Mouse (Mus musculus): ENCODE measurements around the gene Lonp1.

DNA sequence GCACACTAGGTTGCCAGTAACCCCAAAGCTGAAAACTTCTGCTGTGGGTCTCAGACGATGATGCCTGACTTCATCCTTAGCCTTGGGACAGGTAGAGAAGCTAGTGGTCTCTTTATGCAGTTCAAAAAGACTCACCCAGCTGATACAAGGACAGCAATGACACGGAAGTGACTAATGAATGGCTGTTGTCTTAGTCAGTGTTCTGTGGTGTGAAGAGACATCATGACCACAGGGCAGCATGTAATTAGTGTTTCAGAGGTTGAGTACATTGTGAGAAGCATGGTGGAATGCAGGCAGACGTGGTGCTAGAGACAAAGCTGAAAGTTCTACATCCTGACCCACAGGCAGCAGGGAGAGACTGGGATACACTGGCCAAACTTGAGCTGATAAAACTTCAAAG, 40.9 kb upstream of the Lonp1 start:
- no peak for TF ChIP-seq CTCF (IDR thresholded peaks at IDR 0.05; ENCODE audit: control insufficient read depth, insufficient read depth, low read length)
- no peak for TF ChIP-seq POLR2A (IDR thresholded peaks at IDR 0.05; ENCODE audit: borderline replicate concordance, control insufficient read depth, low read depth, low read length)

All from bone marrow, adult 2 months (tissue).